Mouse (Mus musculus) cerebellum, postnatal 14 days (tissue): ENCODE measurements around the gene Bptf.
A peak's percentile ranks its signal among the peaks of the same experiment; 100 is the strongest.
"Not testable (repeated sequence)": the region's sequence is repeated elsewhere in the genome, so short reads cannot be mapped to it uniquely, and the experiment has no call there.

Source experiments
- DNase-seq, 2 experiments: peaks; one replicate each; pipeline ENCODE4 v3.0.0; 2021; ENCODE audit warnings: mixed read lengths in 2 of 2

The Bptf gene

GRCm38 (mm10) chr11:107131749-107132421 is at the start of gene Bptf:
Bptf (minus strand) TSS chr11:107132127.
- DNase-seq, result peak; percentile 93 to 94

GRCm38 (mm10) chr11:107161215-107161614 is 29.3 kb upstream of the Bptf start:
- no peak for DNase-seq

DNA sequence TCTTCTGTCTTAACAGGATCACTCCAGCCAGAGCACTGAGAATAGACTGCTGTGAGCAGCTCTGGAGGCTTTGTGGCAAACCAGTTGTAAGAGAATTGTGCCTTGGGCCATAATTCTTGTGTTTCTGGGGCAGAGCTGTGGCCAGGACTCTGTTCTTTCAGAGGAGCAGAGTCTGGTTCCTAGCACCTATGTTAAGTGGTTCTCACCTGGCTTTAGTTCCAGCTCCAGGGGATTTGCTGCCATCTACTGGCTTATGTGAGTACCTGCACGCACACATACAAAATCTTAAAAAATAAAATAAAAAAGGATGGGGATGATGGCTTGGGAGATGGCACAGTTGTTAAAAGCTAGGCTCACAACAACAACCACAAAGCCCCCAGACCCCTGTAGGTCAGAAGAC is 27.1 kb upstream of the Bptf start:
- DNase-seq, result no peak

GRCm38 (mm10) chr11:107156977-107157642 is 25.2 kb upstream of the Bptf start:
- no peak for DNase-seq

DNA sequence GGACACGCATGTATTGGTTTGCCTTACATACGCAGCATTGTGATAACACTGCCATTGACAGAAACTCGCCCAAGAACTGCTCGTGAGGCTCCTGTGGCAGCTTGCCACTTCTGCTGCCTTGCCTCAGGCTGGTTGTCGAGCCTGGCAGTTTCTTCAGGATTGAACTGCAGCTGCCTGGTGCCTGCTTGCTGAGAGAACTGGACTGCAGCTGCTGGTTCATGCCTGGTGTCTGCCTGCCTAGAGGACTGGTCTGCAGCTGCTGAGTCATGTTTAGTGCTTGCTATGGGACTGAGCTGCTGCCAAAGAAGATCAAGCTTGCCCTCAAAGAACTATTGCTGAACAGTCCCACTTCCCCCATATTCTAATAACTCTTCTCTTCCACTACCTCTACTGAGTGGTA is 23.4 kb upstream of the Bptf start:
- DNase-seq, result peak in 1 of 2 experiments; percentile 19

GRCm38 (mm10) chr11:107154431-107154830 is 22.5 kb upstream of the Bptf start:
- DNase-seq, result no peak

GRCm38 (mm10) chr11:107153645-107154044 is 21.7 kb upstream of the Bptf start:
- no peak for DNase-seq

GRCm38 (mm10) chr11:107151809-107152208 is 19.9 kb upstream of the Bptf start:
- peak in 1 of 2 experiments; percentile 20 for DNase-seq

DNA sequence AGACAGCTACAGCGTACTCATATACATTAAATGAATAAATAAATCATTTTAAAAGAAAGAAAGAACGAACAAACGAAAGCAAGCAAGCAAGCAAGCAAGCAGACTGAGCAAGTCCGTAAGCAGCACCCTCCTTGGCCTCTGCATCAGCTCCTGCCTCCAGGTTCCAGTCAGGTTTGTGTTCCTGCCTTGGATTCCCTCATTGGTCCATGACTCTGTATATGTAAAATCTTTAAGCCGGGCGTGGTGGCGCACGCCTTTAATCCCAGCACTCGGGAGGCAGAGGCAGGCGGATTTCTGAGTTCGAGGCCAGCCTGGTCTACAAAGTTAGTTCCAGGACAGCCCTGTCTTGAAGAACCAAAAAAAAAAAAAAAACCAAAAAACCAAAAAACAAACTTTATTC is 12.0 kb upstream of the Bptf start:
- DNase-seq, result not testable (repeated sequence)

- DNase-seq, result no peak
Measured at GRCm38 (mm10) chr11:107142382-107142781, 10.5 kb upstream of the Bptf start.

- no peak for DNase-seq
Measured at GRCm38 (mm10) chr11:107140756-107141155, 8.8 kb upstream of the Bptf start.

GRCm38 (mm10) chr11:107138633-107139032 is 6.7 kb upstream of the Bptf start:
- DNase-seq, result peak in 1 of 2 experiments; percentile 58

DNA sequence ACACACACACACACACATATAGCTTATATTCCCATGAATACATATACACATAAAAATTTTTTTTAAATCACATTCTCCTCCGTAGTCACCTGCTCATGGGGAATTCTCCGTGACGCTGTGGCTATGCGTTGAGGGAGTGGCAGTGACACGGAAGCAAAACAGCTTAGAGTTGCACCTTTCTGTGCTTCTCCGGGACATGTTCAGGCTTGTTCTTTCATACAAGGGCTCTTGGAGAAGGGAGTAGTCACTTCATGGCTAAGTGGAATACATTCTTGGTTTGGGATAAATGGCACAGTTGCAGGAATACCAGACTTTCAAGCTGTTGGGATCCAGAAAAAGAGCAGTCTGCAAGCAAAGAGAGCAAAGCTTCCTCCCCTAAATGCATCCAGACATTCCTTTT is 5.7 kb upstream of the Bptf start:
- DNase-seq, result no peak

GRCm38 (mm10) chr11:107136458-107136857 is 4.5 kb upstream of the Bptf start:
- DNase-seq, result not testable (repeated sequence)

- DNase-seq, result no peak
Measured at GRCm38 (mm10) chr11:107135741-107136140, 3.8 kb upstream of the Bptf start.

- DNase-seq, result no peak
Measured at GRCm38 (mm10) chr11:107132426-107132825, 499 bp upstream of the Bptf start.

DNA sequence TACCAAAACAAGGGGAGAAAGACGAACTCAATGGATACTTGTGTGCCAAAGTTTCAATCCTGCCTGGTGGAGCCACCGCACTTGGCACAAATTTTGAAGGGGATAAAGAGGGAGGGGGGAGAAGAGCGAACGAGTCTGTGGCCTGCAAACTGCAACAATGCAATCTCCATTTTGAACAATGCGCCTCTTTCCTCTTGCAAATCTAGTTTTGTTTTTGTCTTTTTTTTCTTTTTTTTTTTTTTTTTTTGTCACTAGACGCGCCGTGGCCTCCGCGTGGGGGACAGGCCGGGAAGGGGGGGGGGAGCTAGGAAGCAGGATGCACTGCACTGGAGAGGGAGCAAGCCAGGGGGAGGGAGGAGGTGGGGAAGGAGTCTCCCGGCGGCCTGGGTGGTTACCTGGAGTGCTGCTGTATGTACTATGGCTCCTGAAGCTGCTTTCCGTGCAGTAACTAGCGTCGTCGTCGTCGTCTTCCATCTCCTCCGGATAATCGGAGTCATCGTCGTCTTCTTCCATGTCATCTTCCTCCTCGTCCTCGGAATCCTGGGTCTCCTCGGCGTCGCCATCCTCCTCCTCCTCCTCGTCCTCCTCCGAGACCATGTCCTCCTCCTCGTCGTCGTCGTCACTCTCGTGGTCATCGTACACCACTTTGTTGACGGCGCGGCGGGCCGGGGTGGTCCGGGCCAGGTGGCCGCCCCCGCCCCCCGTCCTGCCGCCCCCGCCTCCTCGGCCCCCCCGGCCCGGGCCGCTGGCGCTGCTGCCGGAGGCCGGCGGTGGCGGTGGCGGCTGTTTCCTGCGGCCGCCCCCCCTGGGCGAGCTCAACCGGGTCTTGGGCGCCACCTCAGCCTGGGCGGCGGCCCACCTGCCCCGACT is 813 bp downstream of the Bptf start:
- DNase-seq, result peak; percentile 68 to 72

DNA sequence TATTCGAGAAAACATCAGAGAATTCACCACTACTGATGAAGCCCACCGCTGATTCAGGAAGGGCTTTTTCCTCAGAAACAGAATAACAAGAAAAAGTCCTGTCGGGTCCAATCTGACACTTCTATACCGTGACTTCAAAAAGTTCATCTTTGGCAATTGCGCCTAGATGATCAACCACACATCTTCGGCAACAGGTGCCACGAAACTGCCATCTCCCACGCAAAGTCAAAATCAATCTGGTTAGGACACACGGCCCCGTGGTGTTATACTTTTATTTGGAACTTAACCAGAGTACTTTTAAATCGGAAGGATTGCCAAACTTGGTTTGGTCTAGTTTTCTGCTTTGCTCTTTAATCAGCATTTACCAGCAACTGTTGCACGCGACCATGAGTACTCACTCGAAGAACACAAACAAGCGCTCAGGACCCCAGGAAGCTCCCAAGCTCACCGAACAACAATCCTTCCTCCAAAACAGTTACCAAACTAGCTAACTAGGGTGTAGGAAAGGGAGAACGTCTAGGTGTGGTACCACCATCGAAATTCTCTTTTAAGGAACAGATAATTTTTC is 1.6 kb downstream of the Bptf start:
- DNase-seq, result no peak

DNA sequence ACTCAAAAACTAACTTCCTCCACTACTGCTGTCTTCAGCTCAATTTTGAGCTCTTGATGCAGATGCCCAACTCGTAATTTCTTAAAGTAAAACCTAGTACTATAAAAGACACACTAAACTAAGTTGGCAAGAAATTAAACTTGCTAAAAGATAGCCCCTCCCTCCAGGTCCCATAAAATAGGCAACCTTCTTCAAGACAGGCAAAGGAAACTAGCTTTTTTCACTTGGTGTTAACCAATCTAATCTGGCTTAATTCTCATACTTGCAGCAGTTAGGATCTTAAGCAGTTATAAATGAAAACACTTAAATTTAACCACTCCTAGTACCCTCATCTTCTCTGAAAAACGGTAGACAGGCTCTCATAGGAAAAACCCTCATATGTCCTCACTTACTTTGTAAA is 2.3 kb downstream of the Bptf start:
- DNase-seq, result no peak

DNA sequence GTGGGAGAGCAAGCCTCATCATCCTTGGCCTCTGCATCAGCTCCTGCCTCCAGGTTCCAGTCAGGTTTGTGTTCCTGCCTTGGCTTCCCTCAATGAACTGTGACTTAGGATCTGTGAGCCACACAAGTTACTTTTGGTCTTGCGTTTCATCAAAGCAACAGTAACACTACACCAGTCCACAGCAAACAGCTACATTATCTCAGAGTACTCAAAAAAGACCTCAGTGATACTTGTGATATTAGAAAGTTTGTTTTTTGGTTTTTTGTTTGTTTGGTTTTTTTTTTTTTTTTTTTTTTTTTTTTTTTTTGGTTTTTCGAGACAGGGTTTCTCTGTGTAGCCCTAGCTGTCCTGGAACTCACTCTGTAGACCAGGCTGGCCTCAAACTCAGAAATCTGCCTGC is 5.2 kb downstream of the Bptf start:
- DNase-seq, result not testable (repeated sequence)

- DNase-seq, result no peak
Measured at GRCm38 (mm10) chr11:107125011-107125410, 6.9 kb downstream of the Bptf start.

DNA sequence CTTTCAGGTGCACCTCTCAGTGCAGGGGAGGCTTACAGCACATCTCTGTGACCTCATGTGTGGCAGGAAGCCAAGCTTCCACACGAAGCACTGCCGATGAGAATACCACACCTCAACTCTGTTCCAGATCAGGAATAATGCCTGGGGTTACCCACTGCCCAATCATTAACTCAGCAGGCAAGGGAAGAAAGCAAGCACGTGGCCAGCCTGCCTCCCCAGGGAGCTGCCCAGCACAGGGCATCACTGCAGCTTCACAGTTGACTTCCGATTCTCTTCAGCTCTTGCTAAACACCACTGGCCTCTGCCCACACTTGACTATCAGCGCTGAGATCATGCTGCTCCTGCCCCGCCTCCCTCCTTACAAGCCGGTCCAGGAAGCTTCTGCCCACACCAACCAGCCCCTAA is 7.6 kb downstream of the Bptf start:
- DNase-seq, result peak; percentile 54 to 59

DNA sequence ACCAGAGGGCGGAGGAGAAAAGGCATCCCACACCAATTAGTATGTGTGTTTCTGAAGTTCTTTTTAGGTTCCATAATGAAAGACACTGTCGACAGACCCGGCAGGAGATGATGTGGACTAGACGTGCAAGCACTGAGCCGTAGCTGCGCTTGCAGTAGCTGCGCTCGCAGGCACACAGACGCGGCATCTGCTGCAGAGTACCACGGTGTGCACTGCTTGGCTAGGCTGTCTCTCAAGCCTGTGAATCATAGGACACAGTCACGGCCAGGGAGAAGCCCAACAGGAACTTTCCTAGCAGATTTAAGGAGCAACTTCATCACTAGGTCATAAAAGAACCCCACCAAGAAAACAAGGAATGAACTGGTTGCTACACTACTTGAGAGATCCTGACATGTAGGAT is 14.1 kb downstream of the Bptf start:
- no peak for DNase-seq
